Mouse (Mus musculus) liver, embryonic 14.5 days (tissue): ENCODE data around the gene Lrrc66. TPM values are rescaled to one million over a fixed set of nuclear protein-coding genes. Genes with fewer than 3 reads are reported as not detected.

Experiments
- ATAC-seq: fragments of 200-750 bp; cut with Nextera tagmentation; 2 replicates; pipeline ENCODE4 v1.8.0; 2017; ENCODE audit warnings: moderate number of reproducible peaks, mild to moderate bottlenecking, moderate library complexity; ENCODE audit not compliant: insufficient read depth
- DNase-seq, 3 experiments: peaks; one replicate each; pipeline ENCODE4 v3.0.0-alpha.2; 2012 to 2013; ENCODE audit warnings: low read depth in 3 of 3, low spot score in 3 of 3
- H3K27ac ChIP-seq: fragments of 300-500 bp; sonication (generic); 2 replicates; pipeline ENCODE4 v1.5.1; 2014; ENCODE audit warnings: moderate library complexity, mild to moderate bottlenecking, control low read depth, inconsistent platforms
- H3K27me3 ChIP-seq: fragments of 300-500 bp; sonication (generic); 2 replicates; pipeline ENCODE4 v1.6.1; 2014; ENCODE audit warnings: mild to moderate bottlenecking, low read length, moderate library complexity; ENCODE audit not compliant: control insufficient read depth, insufficient read depth
- H3K36me3 ChIP-seq: fragments of 300-500 bp; sonication (generic); replicated peaks from 2 replicates; pipeline ENCODE4 v1.6.1; 2014; ENCODE audit warnings: low read depth; ENCODE audit not compliant: control insufficient read depth, insufficient read depth
- H3K4me1 ChIP-seq, 2 experiments: fragments of 200-500 bp in 1 of 2; fragments of 300-500 bp in 1 of 2; sonication (generic) in 1 of 2; replicated peaks; 2 replicates each; pipeline ENCODE4 v1.6.1; 2012 to 2014; ENCODE audit warnings: antibody characterized with exemption in 1 of 2, inconsistent platforms in 1 of 2, low read length in 1 of 2; ENCODE audit not compliant: control insufficient read depth in 2 of 2, insufficient read depth in 2 of 2
- H3K4me2 ChIP-seq: fragments of 300-500 bp; sonication (generic); 2 replicates; pipeline ENCODE4 v1.6.1; 2014; ENCODE audit warnings: low read depth, mild to moderate bottlenecking, control low read depth, moderate library complexity
- H3K4me3 ChIP-seq, 2 experiments: fragments of 200-500 bp in 1 of 2; fragments of 300-500 bp in 1 of 2; sonication (generic) in 1 of 2; 2 replicates each; pipeline ENCODE4 v1.5.1; 2012 to 2014; ENCODE audit warnings: low read depth in 2 of 2, low read length in 2 of 2, mild to moderate bottlenecking in 2 of 2, control low read depth in 1 of 2, inconsistent platforms in 1 of 2, moderate library complexity in 1 of 2; ENCODE audit not compliant: insufficient read depth in 1 of 2
- H3K9ac ChIP-seq: fragments of 300-500 bp; sonication (generic); replicated peaks from 2 replicates; pipeline ENCODE4 v1.6.1; 2014; ENCODE audit warnings: mild to moderate bottlenecking, control low read depth, moderate library complexity
- H3K9me3 ChIP-seq: fragments of 300-500 bp; sonication (generic); 2 replicates; pipeline ENCODE4 v1.6.1; 2016; ENCODE audit warnings: low read length, mixed read lengths; ENCODE audit not compliant: control insufficient read depth
- CTCF ChIP-seq: IDR thresholded peaks from 2 replicates; pipeline ENCODE4 v1.5.1; 2016; ENCODE audit warnings: antibody characterized with exemption, low read depth, control low read depth
- EP300 ChIP-seq: IDR thresholded peaks from 2 replicates; pipeline ENCODE4 v1.6.1; 2016; ENCODE audit warnings: antibody characterized with exemption, low read depth
- WGBS: fragments of 180-500 bp; shearing (Covaris S2); extraction: QIAGEN DNeasy Blood & Tissue Kit; methylation state at CpG from one replicate; pipeline ENCODE4 v1.1.7; 2014; ENCODE audit not compliant: insufficient replicate concordance; 5-methylcytosine and 5-hydroxymethylcytosine counted together
- polyA plus RNA-seq, 2 experiments: library from polyadenylated mRNA; depleted of rRNA in 1 of 2; stranded (reverse) in 1 of 2; unstranded in 1 of 2; fragments of >200 nt; fragmentation: Nextera tagmentation in 1 of 2; extraction: Ambion mirVana in 1 of 2; gene quantifications; 2 replicates each; pipeline versions ENCODE4 v1.2.1 to v1.2.3; 2012 to 2014

Lrrc66 gene
- polyA plus RNA-seq, 2 experiments = 0.04 TPM; not detected in 1

DNA sequence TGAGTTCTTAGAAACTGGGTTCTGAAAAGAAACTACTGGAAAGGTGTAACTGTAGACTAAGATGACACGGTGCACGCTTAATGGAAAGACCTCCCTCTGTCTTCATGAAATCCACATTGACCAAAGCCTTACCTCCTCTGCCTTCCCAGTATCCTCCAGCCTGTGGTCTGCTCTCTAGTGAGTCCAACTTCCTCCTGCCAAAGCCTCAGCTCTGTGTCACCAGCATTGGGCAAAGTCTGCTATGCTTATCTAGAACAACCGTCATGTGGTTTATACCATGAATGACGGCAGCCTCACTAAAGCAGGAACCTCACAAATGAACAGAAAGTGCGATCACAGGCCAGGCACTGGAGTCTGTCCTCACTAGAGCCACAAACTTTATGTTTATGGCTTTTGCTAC lies 2.2 kb downstream of the Lrrc66 start:
- Histone ChIP-seq H3K4me1 (no peaks in the 10 kb centered on the region; a peak in 1 of 4 replicates), H3K4me2 (peak overlapping the region; percentile 1; the same call in 1 of the 2 replicates), H3K27ac (no peak overlapping the region), H3K4me3 (no peak overlapping the region), H3K9ac (no peak overlapping the region), H3K36me3 (no peaks in the 10 kb centered on the region), H3K27me3 (no peaks in the 10 kb centered on the region), H3K9me3 (no peaks in the 10 kb centered on the region)
- 7% methylated on average over 5 of the region's 5 CpGs for WGBS
- peak in 1 of 3 experiments; percentile 17 for DNase-seq
- TF ChIP-seq CTCF (no peak), EP300 (no peak)
- ATAC-seq = no peak

DNA sequence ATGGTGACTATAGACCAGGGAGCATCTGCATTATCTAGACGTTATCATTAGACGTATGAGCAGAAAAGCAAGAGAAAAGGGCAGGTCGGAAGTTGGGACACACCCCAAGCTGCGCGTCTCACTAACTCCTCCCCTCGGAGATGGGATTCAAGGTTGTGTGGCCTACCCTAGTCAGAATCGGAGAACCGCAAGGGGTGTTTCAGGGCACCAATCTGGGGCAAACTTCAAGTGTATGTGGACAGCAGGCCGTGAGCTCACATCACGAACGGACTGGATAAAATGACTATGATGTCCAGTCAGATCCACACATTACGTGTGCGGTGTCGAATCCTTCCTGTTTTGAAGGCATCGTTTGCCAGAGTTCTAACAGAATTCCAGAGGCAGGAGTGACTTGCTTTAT lies 4.3 kb downstream of the Lrrc66 start:
- Histone ChIP-seq H3K9me3 (no peaks in the 10 kb centered on the region), H3K4me1 (no peaks in the 10 kb centered on the region; a peak in 1 of 4 replicates), H3K4me3 (no peak overlapping the region), H3K27ac (no peak overlapping the region), H3K4me2 (no peak overlapping the region), H3K9ac (no peak overlapping the region), H3K36me3 (no peaks in the 10 kb centered on the region), H3K27me3 (no peaks in the 10 kb centered on the region)
- no peak for TF ChIP-seq EP300
- TF ChIP-seq CTCF = no peak
- DNase-seq (no peak), ATAC-seq (no peak)
- WGBS = 70% methylated on average over 15 of the region's 15 CpGs

DNA sequence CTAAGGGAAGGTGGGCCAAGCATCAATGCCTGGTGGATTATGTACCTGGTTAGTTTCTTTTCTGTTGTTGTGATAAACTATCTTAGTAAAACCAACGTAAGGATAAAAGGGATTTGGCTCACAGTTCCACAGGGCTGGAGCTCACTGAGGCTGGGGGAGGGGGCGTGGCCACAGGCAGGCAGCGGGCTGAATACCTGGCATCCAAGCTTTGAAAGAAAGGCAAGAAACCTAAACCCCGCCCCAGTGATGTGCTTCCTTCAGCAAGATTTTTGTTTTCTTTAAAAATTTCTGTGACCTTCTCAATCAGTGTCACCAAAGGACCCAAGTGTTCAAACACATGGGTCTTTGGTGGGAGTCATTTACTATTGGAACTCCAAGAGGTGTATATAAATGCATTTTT lies 4.8 kb downstream of the Lrrc66 start:
- 61% methylated on average over 4 of the region's 4 CpGs for WGBS
- H3K9me3 ChIP-seq = no peaks in the 10 kb centered on the region
- H3K27me3 ChIP-seq = no peaks in the 10 kb centered on the region
- no peak overlapping the region for H3K9ac ChIP-seq
- no peak overlapping the region for H3K4me3 ChIP-seq
- TF ChIP-seq EP300 (no peak), CTCF (no peak)
- no peaks in the 10 kb centered on the region; a peak in 1 of 4 replicates for H3K4me1 ChIP-seq
- no peak overlapping the region for H3K27ac ChIP-seq
- no peaks in the 10 kb centered on the region for H3K36me3 ChIP-seq
- no peak overlapping the region for H3K4me2 ChIP-seq
- DNase-seq = no peak
- no peak for ATAC-seq

DNA sequence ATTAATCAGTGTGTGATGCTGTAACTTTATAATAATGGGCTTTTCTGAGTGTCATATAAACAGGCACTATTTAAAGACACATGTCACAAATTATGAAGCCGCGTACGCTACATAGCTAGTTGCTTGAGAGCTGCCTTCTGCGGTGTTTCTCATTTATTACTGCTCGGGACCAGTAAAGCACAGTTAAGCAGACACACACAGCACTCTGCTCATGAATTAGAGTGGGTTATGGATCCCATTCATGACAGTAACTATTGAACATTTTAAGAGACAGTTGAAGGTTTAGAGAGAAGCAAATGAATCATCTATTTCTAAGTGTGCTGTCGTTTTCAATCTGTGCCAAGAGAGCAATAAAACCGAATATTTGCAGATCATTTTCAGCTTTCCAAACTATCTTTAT lies 5.5 kb downstream of the Lrrc66 start:
- no peak overlapping the region for H3K27ac ChIP-seq
- DNase-seq = no peak
- 81% methylated on average over 7 of the region's 7 CpGs for WGBS
- H3K27me3 ChIP-seq = no peaks in the 10 kb centered on the region
- TF ChIP-seq CTCF = no peak
- TF ChIP-seq EP300 = no peak
- H3K9me3 ChIP-seq = no peaks in the 10 kb centered on the region
- H3K9ac ChIP-seq = no peak overlapping the region
- H3K36me3 ChIP-seq = no peaks in the 10 kb centered on the region
- no peak overlapping the region for H3K4me2 ChIP-seq
- H3K4me3 ChIP-seq = no peak overlapping the region
- H3K4me1 ChIP-seq = no peaks in the 10 kb centered on the region; a peak in 1 of 4 replicates
- no peak for ATAC-seq

DNA sequence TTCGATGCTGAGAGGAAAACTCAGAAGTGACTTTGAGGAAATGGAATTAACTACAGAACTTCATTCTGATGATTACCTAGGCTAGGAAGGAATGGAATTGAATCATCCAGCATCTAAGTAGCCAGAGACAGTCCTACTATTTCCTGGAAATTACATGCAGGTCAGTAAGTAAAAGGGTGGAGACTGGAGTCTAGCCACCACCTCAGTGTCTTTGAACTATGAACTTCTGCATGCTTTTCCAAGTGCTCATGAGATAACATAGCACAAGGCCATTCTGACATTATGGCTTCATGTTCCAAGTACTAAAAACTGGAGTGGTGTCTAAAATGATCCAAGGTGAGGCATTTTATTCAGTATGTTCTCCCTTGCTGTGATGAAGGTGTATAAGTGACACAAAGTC lies 6.8 kb downstream of the Lrrc66 start:
- Histone ChIP-seq H3K36me3 (no peaks in the 10 kb centered on the region), H3K9ac (no peak overlapping the region), H3K4me2 (no peak overlapping the region), H3K4me3 (no peak overlapping the region), H3K4me1 (no peaks in the 10 kb centered on the region; a peak in 1 of 4 replicates), H3K9me3 (no peaks in the 10 kb centered on the region), H3K27ac (no peak overlapping the region), H3K27me3 (no peaks in the 10 kb centered on the region)
- WGBS = 41% methylated on average over 1 of the region's 1 CpGs
- ATAC-seq = no peak
- TF ChIP-seq CTCF (no peak), EP300 (no peak)
- DNase-seq = no peak

DNA sequence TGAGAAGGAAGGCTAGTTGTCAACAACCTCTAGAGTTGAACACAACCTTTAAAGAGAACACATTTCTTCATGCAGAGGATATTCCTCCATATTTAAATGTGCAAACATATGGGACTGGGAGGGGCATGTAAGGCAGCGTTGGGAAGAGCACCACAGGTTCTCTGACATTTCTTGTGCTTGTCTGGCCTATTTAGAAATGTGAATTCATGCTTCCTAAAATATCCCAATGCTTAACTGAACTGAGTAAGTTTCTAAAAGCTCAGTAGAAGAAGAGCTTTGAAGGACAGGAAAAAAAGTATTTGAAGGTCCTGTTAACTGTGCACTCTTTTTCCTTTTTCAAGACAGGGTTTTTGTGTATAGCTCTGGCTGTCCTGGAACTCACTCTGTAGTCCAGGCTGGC lies 13.4 kb downstream of the Lrrc66 start:
- Histone ChIP-seq H3K4me2 (no peak overlapping the region), H3K9me3 (no peaks in the 10 kb centered on the region), H3K4me3 (no peak overlapping the region), H3K36me3 (no peaks in the 10 kb centered on the region), H3K4me1 (no peaks in the 10 kb centered on the region), H3K9ac (no peak overlapping the region), H3K27me3 (no peaks in the 10 kb centered on the region), H3K27ac (no peak overlapping the region)
- DNase-seq = no peak
- TF ChIP-seq EP300 (no peak), CTCF (no peak)
- 58% methylated on average over 1 of the region's 1 CpGs for WGBS
- no peak for ATAC-seq
